Mouse (Mus musculus) MEL-GATA-1-ER (cell line): ENCODE measurements around the gene Birc6.

ENCODE experiments used
- DNase-seq: peaks from one replicate; pipeline ENCODE4 v3.0.0-alpha.2; 2012; ENCODE audit warnings: low read depth; ENCODE audit errors: extremely low read depth

The Birc6 gene

GRCm38 (mm10) chr17:74707637-74708152 is 179.6 kb downstream of the Birc6 start:
- no peak for DNase-seq

- no peak for DNase-seq
Observed at GRCm38 (mm10) chr17:74710731-74711130, 182.6 kb downstream of the Birc6 start.

GRCm38 (mm10) chr17:74711627-74712026 is 183.5 kb downstream of the Birc6 start:
- no peak for DNase-seq

DNA sequence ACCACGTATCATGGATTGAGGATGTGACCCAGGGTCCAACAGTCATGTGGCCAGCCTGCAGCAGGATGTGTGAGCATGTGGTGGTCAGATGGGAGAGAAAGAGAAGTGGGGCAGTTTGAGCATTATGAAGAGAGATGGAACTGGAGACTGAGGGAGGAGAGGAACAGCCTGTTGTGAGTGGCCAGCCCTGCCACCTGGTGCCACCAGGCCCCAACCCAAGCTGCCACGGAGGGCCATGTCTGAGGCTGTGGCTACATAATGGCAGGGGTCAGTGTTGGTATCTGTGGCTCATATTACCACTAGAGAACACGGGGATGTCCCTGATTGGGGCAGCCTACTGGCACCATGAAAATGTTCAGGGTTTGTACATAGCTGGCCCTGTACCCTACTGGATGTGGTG is 187.0 kb downstream of the Birc6 start:
- DNase-seq = no peak

GRCm38 (mm10) chr17:74715724-74716123 is 187.6 kb downstream of the Birc6 start:
- DNase-seq = no peak

GRCm38 (mm10) chr17:74716643-74717042 is 188.5 kb downstream of the Birc6 start:
- no peak for DNase-seq

- no peak for DNase-seq
Observed at GRCm38 (mm10) chr17:74717091-74717617, 189.1 kb downstream of the Birc6 start.

GRCm38 (mm10) chr17:74717618-74718151 is 189.6 kb downstream of the Birc6 start, which contains the start of gene Ttc27:
Gene Ttc27 (plus strand): TSS chr17:74717732.
- peak; percentile 95 for DNase-seq

- DNase-seq = peak; percentile 21
Observed at GRCm38 (mm10) chr17:74732872-74733271, 204.8 kb downstream of the Birc6 start.

GRCm38 (mm10) chr17:74735392-74735791 is 207.3 kb downstream of the Birc6 start:
- no peak for DNase-seq

DNA sequence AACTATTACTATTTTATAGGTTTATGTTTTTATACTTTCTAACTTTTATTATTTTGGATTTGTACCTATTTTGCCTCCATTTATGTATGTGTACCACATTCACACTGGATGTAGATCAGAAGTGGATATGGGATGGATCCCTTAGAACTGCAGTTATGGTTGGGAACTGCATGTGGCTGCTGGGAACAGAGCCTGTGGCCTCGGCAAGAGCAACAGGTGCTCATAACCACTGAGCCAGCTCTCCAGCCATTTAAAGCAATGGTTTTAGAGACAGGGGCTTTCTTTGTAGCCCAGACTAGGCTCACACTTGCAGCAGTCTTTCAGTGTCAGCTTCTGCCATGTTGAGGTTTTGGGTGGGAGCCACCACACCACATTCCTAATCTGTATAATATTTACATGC is 221.6 kb downstream of the Birc6 start:
- no peak for DNase-seq

DNA sequence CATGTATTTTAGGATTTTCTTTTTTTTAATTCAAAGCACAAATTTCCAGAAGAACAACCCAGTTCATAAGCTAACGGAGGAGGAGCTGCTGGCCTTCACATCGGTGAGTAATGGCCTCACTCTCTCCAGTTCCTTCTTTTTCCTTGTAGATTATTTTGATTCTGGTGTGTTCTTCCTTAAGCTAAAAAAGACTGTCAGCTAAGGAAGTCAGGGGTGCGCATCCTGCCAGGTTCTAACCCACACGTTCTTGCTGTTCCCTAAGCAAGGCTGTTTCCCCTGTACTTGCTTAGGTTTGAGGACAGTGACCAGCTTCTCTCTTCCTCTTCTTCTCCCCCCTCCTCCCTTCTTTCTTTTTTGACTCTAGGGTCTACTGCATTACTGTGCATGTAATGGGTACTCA is 222.9 kb downstream of the Birc6 start:
- no peak for DNase-seq
